ENCODE assay signal across 11 mouse cellular contexts in the genomic region with DNA sequence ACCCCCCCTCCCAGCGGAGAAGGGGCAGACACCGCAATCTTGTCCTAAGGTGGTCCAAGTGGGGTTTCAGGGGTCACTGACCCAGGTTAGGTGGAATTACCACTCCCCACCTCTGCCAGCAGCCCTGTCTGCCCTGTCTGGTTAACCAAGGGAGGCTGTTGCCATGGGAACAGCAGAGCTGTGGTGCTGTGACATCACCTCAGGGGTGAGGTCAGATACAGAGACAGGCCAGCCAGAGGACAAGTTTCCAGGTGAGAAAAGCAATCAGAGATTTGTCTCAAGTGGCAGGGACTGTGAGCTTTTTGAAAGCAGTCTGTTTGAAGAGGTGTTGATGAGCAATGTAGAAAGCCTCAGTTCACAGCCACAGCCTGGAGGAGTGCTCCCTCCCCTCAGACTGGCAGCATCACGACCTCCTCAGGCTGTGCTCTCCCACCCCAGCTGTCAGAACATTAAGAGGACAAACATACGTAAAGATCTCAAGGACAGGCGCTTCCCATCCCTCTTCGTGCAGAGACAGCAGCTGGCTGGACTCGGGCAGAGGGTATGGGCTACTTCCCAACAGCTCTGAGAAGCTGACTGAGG. TPM values are rescaled to one million over a fixed set of nuclear protein-coding genes. Genes with fewer than 3 reads are reported as not detected.
DNase-seq lines count a peak whose midpoint lies in the region; ATAC-seq lines count a peak whose summit lies in the region.
"Had no signal": no experiment of that assay in that cellular context is flagged by ENCODE, and none has a peak within 500 bp of the region (broad histone marks: within the 10 kb centered on the region; RNA-seq: fewer than 3 reads in every experiment).

Cep295nl (minus strand) TSS at position 101 of the 582 bp plus-strand sequence.

- no peak within 1 kb of the TSS for H3K4me3 ChIP-seq in forebrain, embryonic 10.5 days
- H3K4me3 ChIP-seq in limb, embryonic 10.5 days, result no peak within 1 kb of the TSS
- H3K4me3 ChIP-seq: liver, embryonic 15.5 days had no signal

- ATAC-seq in neutrophil, adult 5-6 weeks (ENCODE audit: extremely low read depth, insufficient number of reproducible peaks, low FRiP score, poor library complexity, severe bottlenecking), result 0 out of 2 replicates have a peak, but pooled peaks have one; percentile 6
- ATAC-seq: Patski had no signal

- no peaks in the 10 kb centered on the region for H3K9me3 ChIP-seq in forebrain, embryonic 10.5 days
- H3K9me3 ChIP-seq in limb, embryonic 10.5 days (replicated peaks), result no peaks in the 10 kb centered on the region
- H3K9me3 ChIP-seq: liver, embryonic 15.5 days had no signal

- H3K4me1 ChIP-seq in forebrain, embryonic 10.5 days, result peaks cover 41% of the 10 kb centered on the region
- peaks cover 40% of the 10 kb centered on the region for H3K4me1 ChIP-seq in limb, embryonic 10.5 days
- H3K4me1 ChIP-seq: liver, embryonic 15.5 days had no signal

- 0 out of 2 replicates have a peak, but pooled peaks cover 5% of the 10 kb centered on the region for H3K36me3 ChIP-seq in forebrain, embryonic 10.5 days (replicated peaks)
- peaks cover 17% of the 10 kb centered on the region; the same call in 1 of the 2 replicates for H3K36me3 ChIP-seq in limb, embryonic 10.5 days
- H3K36me3 ChIP-seq: liver, embryonic 15.5 days had no signal

- WGBS in forebrain, embryonic 10.5 days, result 42% methylated on average over 7 of the region's 7 CpGs
- 32% methylated on average over 7 of the region's 7 CpGs for WGBS in limb, embryonic 10.5 days

- peak; percentile 35 for DNase-seq in lung, postnatal 10 days
- no peak for DNase-seq in lung, postnatal 14 days
- DNase-seq in forebrain, embryonic 10.5 days (ENCODE audit: extremely low spot score, low spot score), result peak; percentile 43
- peak; percentile 51 for DNase-seq in limb, embryonic 10.5 days (ENCODE audit: low spot score)
- no peak for DNase-seq in heart, postnatal 25 days (ENCODE audit: low spot score)
- no peak for DNase-seq in adrenal gland, adult 8-10 months
- no peak for DNase-seq in urinary bladder, postnatal 25 days (ENCODE audit: low spot score)

- intact Hi-C loops in heart, postnatal 25 days (cut with DNase I), result no loop called here

- H3K27me3 ChIP-seq in forebrain, embryonic 10.5 days (ENCODE audit: poor library complexity, severe bottlenecking), result no peaks in the 10 kb centered on the region
- no peaks in the 10 kb centered on the region for H3K27me3 ChIP-seq in limb, embryonic 10.5 days (ENCODE audit: low read depth, poor library complexity, severe bottlenecking)
- H3K27me3 ChIP-seq: Patski had no signal

- H3K27ac ChIP-seq in forebrain, embryonic 10.5 days, result peak within 1 kb of the TSS; percentile 58
- peak within 1 kb of the TSS; percentile 28; the same call in 1 of the 2 replicates for H3K27ac ChIP-seq in limb, embryonic 10.5 days
- H3K27ac ChIP-seq: liver, embryonic 15.5 days had no signal

RNA-seq across cellular contexts. Expression of gene Cep295nl, which starts in this region (rescaled TPM):
- 0.16 and 0.26 TPM in 2 replicates for polyA plus RNA-seq in forebrain, embryonic 10.5 days (2016; fragmentation: Nextera tagmentation; extraction: Ambion mirVana)
- polyA plus RNA-seq in limb, embryonic 10.5 days (2016; fragmentation: Nextera tagmentation; extraction: Ambion mirVana), result 0.61 and 1.1 TPM in 2 replicates
- total RNA-seq in neutrophil, adult 5-6 weeks (2017), result 3.9 and 4.4 TPM in 2 replicates
- 1 to 10 TPM in 1 of 2 experiments, under 1 TPM in 1; 0.84 to 1.1 TPM for total RNA-seq in heart, postnatal 25 days (2021)
- total RNA-seq in adrenal gland, adult 8-10 months (2022), result 1 to 10 TPM in 2 of 4 experiments, under 1 TPM in 2; 0.41 to 2.9 (median 1.6) TPM
- total RNA-seq: common myeloid progenitor, adult 5-6 weeks had no signal
- polyA plus RNA-seq: liver, embryonic 15.5 days had no signal

Comparison
In these comparisons a context has a peak if more than half of its experiments do, and no peak if none do; other contexts are left out.
1. DNase-seq: peak in lung, postnatal 10 days (single experiment) and limb, embryonic 10.5 days (single experiment); none in lung, postnatal 14 days (single experiment), heart, postnatal 25 days (single experiment), adrenal gland, adult 8-10 months (single experiment) and urinary bladder, postnatal 25 days (single experiment).
2. Peak in DNase-seq and H3K27ac ChIP-seq in forebrain, embryonic 10.5 days; RNA of the gene not detected or under 1 TPM.